Mouse (Mus musculus): ENCODE results near the gene Gm14137.

DNA sequence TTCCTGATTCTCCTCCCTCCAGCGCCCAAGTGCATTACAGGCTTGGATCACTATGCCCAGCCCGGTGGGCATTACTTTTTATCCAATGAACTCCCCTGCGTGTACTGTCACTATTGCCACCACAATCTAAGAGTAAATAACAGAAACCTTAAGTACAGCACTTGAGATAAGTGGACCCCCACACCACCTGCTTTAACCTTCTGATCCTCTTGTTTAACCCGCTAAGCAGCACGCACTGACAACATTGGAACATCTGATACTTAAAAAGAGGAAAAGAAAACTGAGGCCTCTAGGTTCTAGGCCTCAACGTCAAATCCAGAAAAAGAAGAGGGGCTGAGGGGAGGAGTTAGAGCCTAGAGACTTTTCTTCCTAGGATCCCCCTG is 33.6 kb downstream of the Gm14137 start:
- no peak for TF ChIP-seq POLR2A (IDR thresholded peaks at IDR 0.05; ENCODE audit: insufficient read depth, low read length)
- no peak for TF ChIP-seq EP300 (IDR thresholded peaks at IDR 0.05; ENCODE audit: insufficient read depth, low read depth, low read length)
